Mouse (Mus musculus): ENCODE measurements around the gene Styx. TPM values are rescaled to one million over a fixed set of nuclear protein-coding genes. Genes with fewer than 3 reads are reported as not detected.
"Not testable (repeated sequence)": the region's sequence is repeated elsewhere in the genome, so short reads cannot be mapped to it uniquely, and the experiment has no call there.

Styx gene
- polyA plus RNA-seq, 1 experiment from 2014 or later, result 57.5 TPM

DNA sequence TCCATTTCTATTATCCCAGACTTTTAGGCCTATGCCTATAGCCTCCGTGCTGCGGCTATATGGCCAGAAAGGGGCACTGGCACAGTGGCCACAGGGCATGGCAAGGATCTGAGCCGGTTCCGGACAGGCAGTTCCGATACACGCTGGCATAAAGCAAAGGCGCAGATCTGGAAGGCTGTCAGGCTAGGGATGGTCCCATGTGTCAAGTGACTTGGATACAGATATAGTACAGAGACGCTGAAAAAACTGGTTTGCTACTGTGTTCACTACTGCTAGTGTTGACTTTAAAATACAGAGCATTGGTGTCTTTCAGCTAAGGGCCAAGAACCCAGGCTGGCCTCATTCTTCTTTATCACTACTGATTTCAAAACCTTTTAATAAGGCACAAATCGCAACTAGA is 106.1 kb downstream of the Styx start:
- WGBS, result 72% methylated on average over 9 of the region's 9 CpGs
- Histone ChIP-seq H3K4me3 (ENCODE audit: low read length) (no peak overlapping the region), H3K27ac (ENCODE audit: low read length) (peak overlapping the region; percentile 85), H3K4me1 (replicated peaks; ENCODE audit: control insufficient read depth, insufficient read depth, low read length) (peaks cover 17% of the 10 kb centered on the region), H3K4me2 (ENCODE audit: low read depth, low read length) (no peak overlapping the region), H3K36me3 (ENCODE audit: control insufficient read depth, insufficient read depth, low read length) (peaks cover 19% of the 10 kb centered on the region), H3K27me3 (ENCODE audit: control insufficient read depth, insufficient read depth, low read depth, low read length) (no peaks in the 10 kb centered on the region), H3K9me3 (ENCODE audit: control insufficient read depth, low read length) (no peaks in the 10 kb centered on the region), H3K9ac (ENCODE audit: low read length) (0 out of 2 replicates have a peak overlapping the region, but pooled peaks have one; percentile 4)
- no peak for ATAC-seq (ENCODE audit: low read depth)

DNA sequence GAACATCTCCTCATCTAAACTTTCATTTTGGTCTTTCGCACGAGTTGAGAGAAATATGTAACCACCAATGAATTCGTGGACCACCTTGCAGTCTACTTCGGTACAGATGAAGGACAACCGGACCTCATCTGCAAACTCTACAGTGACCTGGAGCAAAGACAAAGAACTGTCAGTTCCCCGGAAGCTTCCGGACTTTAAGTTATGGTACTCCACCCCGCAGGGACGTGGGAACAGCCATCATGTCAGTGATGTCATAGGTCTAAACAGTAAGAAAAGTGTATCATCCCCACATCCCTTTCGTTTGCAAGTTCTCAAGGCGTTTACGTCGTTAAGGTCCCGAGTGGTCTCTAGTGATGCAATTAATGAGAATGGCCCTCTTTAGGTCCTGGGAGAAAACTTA is 109.0 kb downstream of the Styx start:
- ATAC-seq (ENCODE audit: low read depth), result no peak
- H3K36me3 ChIP-seq (ENCODE audit: control insufficient read depth, insufficient read depth, low read length), result peaks cover 31% of the 10 kb centered on the region
- no peaks in the 10 kb centered on the region for H3K27me3 ChIP-seq (ENCODE audit: control insufficient read depth, insufficient read depth, low read depth, low read length)
- peaks cover 23% of the 10 kb centered on the region for H3K4me1 ChIP-seq (replicated peaks; ENCODE audit: control insufficient read depth, insufficient read depth, low read length)
- no peak overlapping the region for H3K4me3 ChIP-seq (ENCODE audit: low read length)
- 91% methylated on average over 14 of the region's 14 CpGs for WGBS
- no peak overlapping the region for H3K9ac ChIP-seq (ENCODE audit: low read length)
- no peak overlapping the region for H3K27ac ChIP-seq (ENCODE audit: low read length)
- H3K4me2 ChIP-seq (ENCODE audit: low read depth, low read length), result no peak overlapping the region
- H3K9me3 ChIP-seq (ENCODE audit: control insufficient read depth, low read length), result no peaks in the 10 kb centered on the region

DNA sequence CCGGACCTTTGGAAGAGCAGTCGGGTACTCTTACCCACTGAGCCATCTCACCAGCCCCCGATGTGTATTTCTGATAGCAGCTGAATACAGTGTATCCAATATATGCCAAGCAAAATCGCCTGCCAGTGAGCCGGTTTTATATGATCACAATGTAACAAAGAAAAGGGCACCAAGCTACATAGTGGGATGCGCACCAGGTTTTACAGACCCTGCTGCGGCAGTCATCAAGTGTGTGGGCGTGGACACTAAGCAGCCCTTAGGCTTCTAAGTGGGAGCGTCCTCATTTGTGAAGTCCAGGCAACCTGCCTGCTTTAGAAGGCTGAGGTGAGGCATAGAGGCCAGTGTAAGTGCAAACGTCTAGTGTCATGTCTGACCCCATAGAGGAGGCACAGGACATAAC is 109.6 kb downstream of the Styx start:
- Histone ChIP-seq H3K27ac (ENCODE audit: low read length) (no peak overlapping the region), H3K4me3 (ENCODE audit: low read length) (no peak overlapping the region), H3K9me3 (ENCODE audit: control insufficient read depth, low read length) (no peaks in the 10 kb centered on the region), H3K4me1 (replicated peaks; ENCODE audit: control insufficient read depth, insufficient read depth, low read length) (peaks cover 24% of the 10 kb centered on the region), H3K27me3 (ENCODE audit: control insufficient read depth, insufficient read depth, low read depth, low read length) (no peaks in the 10 kb centered on the region), H3K36me3 (ENCODE audit: control insufficient read depth, insufficient read depth, low read length) (peaks cover 32% of the 10 kb centered on the region), H3K4me2 (ENCODE audit: low read depth, low read length) (no peak overlapping the region), H3K9ac (ENCODE audit: low read length) (no peak overlapping the region)
- no peak for ATAC-seq (ENCODE audit: low read depth)
- 89% methylated on average over 10 of the region's 10 CpGs for WGBS

DNA sequence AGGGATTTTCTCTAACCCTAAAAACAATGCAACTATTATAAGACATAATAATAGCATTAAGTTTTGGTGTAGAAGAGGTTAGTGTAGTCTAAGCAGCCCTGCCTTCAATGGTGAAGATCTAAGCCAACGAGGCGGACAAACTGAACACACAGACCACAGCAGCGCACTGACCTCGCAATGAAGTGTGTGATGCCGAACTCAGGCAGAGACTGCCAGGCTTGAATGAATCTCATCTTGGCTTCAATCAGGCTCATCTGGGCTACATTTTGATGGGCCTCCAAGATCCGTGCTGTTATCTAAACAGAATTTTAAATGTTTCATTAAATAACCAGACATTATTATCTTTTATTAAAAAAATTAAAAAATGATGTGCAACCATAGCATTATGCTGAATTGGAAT is 111.1 kb downstream of the Styx start:
- peaks cover 38% of the 10 kb centered on the region for H3K36me3 ChIP-seq (ENCODE audit: control insufficient read depth, insufficient read depth, low read length)
- H3K9me3 ChIP-seq (ENCODE audit: control insufficient read depth, low read length), result no peaks in the 10 kb centered on the region
- WGBS, result 89% methylated on average over 6 of the region's 6 CpGs
- ATAC-seq (ENCODE audit: low read depth), result no peak
- no peaks in the 10 kb centered on the region for H3K27me3 ChIP-seq (ENCODE audit: control insufficient read depth, insufficient read depth, low read depth, low read length)
- no peak overlapping the region for H3K27ac ChIP-seq (ENCODE audit: low read length)
- no peak overlapping the region for H3K4me3 ChIP-seq (ENCODE audit: low read length)
- no peak overlapping the region for H3K9ac ChIP-seq (ENCODE audit: low read length)
- no peak overlapping the region for H3K4me2 ChIP-seq (ENCODE audit: low read depth, low read length)
- peaks cover 20% of the 10 kb centered on the region for H3K4me1 ChIP-seq (replicated peaks; ENCODE audit: control insufficient read depth, insufficient read depth, low read length)

DNA sequence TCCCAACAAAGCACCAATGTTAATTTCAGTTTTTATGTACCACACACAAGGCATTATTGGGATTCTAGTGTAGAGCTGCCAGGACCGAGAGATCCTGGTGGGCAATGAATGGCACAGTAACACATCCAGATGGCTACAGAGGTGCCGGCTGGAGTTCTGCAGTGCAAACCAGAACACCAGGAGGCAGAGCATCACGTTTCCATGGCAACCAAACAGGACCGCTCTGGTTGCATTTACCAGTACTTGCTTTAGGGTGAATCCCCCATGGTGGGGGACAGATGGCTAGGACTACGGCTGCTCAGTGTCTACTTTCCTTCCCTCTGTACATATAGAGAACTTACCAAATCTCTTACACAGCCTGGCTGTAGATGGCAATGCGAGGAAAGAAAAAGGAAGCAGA is 111.5 kb downstream of the Styx start:
- H3K27me3 ChIP-seq (ENCODE audit: control insufficient read depth, insufficient read depth, low read depth, low read length), result no peaks in the 10 kb centered on the region
- no peak overlapping the region for H3K4me2 ChIP-seq (ENCODE audit: low read depth, low read length)
- no peak overlapping the region for H3K9ac ChIP-seq (ENCODE audit: low read length)
- no peaks in the 10 kb centered on the region for H3K9me3 ChIP-seq (ENCODE audit: control insufficient read depth, low read length)
- no peak overlapping the region for H3K4me3 ChIP-seq (ENCODE audit: low read length)
- H3K36me3 ChIP-seq (ENCODE audit: control insufficient read depth, insufficient read depth, low read length), result peaks cover 43% of the 10 kb centered on the region
- ATAC-seq (ENCODE audit: low read depth), result no peak
- H3K27ac ChIP-seq (ENCODE audit: low read length), result no peak overlapping the region
- WGBS, result 75% methylated on average over 6 of the region's 6 CpGs
- H3K4me1 ChIP-seq (replicated peaks; ENCODE audit: control insufficient read depth, insufficient read depth, low read length), result peaks cover 18% of the 10 kb centered on the region

DNA sequence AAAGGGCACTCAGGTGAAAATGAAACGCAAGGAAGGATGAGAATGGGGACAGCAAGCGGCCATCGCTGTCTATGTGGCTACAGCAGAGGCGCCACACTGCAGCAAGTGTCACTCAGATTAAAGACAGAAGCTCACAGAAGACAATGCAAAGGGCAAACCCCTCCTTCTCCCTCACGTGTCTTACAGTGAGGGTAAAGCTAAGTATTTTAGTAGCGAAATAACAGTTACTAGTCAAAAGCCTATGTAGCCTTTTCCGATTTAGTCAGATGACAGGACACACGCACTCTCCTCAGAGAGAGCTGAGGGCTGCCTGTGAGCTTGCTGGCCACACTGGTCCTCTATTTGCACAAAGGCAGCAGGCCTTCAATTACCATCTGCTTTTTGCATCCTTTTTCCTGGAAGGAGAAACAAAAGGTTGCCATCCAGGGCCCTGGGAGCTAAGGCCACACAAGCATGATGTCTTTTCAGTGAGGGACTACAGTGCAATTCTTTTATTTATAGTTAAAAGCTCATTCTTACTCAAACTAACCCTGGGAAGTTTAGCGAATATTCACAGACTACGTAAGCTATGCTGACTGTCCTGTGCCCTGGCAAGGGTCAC is 112.1 kb downstream of the Styx start:
- peak overlapping the region; percentile 76 for H3K27ac ChIP-seq (ENCODE audit: low read length)
- no peaks in the 10 kb centered on the region for H3K9me3 ChIP-seq (ENCODE audit: control insufficient read depth, low read length)
- peaks cover 18% of the 10 kb centered on the region for H3K4me1 ChIP-seq (replicated peaks; ENCODE audit: control insufficient read depth, insufficient read depth, low read length)
- no peaks in the 10 kb centered on the region for H3K27me3 ChIP-seq (ENCODE audit: control insufficient read depth, insufficient read depth, low read depth, low read length)
- H3K36me3 ChIP-seq (ENCODE audit: control insufficient read depth, insufficient read depth, low read length), result peaks cover 49% of the 10 kb centered on the region
- 72% methylated on average over 10 of the region's 10 CpGs for WGBS
- H3K4me2 ChIP-seq (ENCODE audit: low read depth, low read length), result no peak overlapping the region
- no peak overlapping the region for H3K4me3 ChIP-seq (ENCODE audit: low read length)
- ATAC-seq (ENCODE audit: low read depth), result no peak
- peak overlapping the region; percentile 49; the same call in 1 of the 2 replicates for H3K9ac ChIP-seq (ENCODE audit: low read length)

DNA sequence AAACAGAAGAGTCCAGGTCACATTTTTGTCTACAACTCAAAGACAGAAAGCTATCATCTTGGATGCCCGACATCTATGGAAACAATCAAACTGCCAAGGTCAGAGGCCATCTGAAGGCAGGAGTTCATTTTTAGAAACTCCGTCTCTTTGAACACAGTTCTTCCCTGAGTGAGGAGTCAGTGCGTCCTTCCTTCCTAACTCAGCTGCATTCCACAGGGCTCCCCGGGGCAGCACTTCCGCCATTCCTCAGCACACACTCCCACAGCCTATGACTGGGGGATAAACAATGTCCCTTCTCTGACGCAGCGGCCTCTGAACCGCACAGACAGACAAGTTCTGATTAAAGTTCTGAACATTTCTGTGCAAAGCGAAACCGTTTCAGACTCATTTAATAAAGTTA is 112.7 kb downstream of the Styx start:
- Histone ChIP-seq H3K4me2 (ENCODE audit: low read depth, low read length) (no peak overlapping the region), H3K27ac (ENCODE audit: low read length) (peak overlapping the region; percentile 76)
- ATAC-seq (ENCODE audit: low read depth), result peak; percentile 96

DNA sequence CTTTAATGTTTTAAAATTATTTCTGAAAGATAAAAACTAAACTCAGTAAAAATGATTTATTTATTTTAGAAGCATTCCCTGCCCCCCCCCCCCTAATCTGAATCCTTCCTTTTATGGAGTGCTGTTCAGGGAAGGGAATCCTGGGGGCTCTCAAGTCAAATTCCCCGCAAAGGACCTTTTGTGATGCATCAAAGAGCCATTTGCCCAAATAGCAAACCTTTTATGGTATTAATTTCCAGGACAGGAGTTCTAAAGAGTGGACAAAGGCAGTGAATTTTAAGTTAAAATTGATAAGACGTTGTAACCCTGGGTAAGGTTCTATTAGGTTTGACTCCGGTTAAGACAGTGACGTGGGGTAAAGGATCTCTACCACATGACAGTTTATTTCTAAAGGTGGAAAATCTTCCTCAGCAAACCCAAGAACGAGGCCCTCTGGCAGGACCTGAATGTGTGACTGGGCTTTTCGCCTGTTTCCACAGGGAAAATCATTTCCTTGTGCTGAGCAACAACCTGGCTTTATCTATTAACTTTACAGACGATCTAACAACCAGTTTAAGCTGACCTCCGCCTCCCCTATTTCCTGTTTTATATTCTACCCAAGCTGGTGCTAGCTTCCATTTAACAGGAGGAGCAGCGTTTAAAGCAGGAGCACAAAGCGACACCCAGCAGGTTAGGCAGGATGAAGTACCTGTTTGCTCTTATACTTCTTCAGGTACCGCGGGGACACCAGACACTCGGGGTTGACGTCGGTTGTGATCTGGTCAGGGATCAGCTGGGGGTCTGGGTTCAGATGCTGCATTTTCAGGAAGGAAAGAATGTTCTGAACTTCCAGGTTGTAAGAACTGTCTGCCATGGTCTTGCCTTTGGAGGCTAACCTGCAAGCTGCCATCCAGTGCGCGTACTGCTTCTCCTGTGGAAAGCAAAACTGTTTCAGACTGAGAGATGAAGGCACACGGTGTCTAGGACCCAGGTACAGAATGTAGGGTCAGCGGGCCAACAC is 113.4 kb downstream of the Styx start:
- Histone ChIP-seq H3K27ac (ENCODE audit: low read length) (peak overlapping the region; percentile 76), H3K4me1 (replicated peaks; ENCODE audit: control insufficient read depth, insufficient read depth, low read length) (peaks cover 18% of the 10 kb centered on the region), H3K9me3 (ENCODE audit: control insufficient read depth, low read length) (no peaks in the 10 kb centered on the region; the same call in 1 of the 2 replicates), H3K36me3 (ENCODE audit: control insufficient read depth, insufficient read depth, low read length) (peaks cover 56% of the 10 kb centered on the region), H3K27me3 (ENCODE audit: control insufficient read depth, insufficient read depth, low read depth, low read length) (no peaks in the 10 kb centered on the region), H3K9ac (ENCODE audit: low read length) (peak overlapping the region; percentile 29; the same call in 1 of the 2 replicates), H3K4me2 (ENCODE audit: low read depth, low read length) (no peak overlapping the region), H3K4me3 (ENCODE audit: low read length) (no peak overlapping the region)
- 53% methylated on average over 19 of the region's 19 CpGs for WGBS
- peak; percentile 35 for ATAC-seq (ENCODE audit: low read depth)

More for the DNA sequence above, 112.7 kb downstream of the Styx start:
- no peak overlapping the region for H3K4me3 ChIP-seq (ENCODE audit: low read length)
- peak overlapping the region; percentile 49; the same call in 1 of the 2 replicates for H3K9ac ChIP-seq (ENCODE audit: low read length)
- WGBS, result 9% methylated on average over 10 of the region's 10 CpGs
- H3K4me1 ChIP-seq (replicated peaks; ENCODE audit: control insufficient read depth, insufficient read depth, low read length), result peaks cover 18% of the 10 kb centered on the region
- H3K9me3 ChIP-seq (ENCODE audit: control insufficient read depth, low read length), result no peaks in the 10 kb centered on the region
- peaks cover 50% of the 10 kb centered on the region for H3K36me3 ChIP-seq (ENCODE audit: control insufficient read depth, insufficient read depth, low read length)
- H3K27me3 ChIP-seq (ENCODE audit: control insufficient read depth, insufficient read depth, low read depth, low read length), result no peaks in the 10 kb centered on the region

DNA sequence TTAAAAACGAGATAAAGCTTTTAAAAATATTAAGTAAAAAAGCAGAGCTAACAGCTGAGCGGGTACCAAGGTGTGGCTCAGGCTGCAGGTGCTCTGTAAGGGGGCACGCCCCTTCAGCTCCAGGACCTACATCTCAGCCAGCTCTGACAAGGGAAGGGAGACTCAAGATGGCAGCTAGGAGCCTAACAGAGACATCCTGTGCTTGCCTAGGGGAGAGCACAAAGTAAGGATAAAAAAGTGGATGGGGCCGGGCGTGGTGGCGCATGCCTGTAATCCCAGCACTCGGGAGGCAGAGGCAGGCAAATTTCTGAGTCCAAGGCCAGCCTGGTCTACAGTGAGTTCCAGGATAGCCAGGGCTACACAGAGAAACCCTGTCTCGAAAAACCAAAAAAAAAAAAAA is 115.5 kb downstream of the Styx start:
- not testable (repeated sequence) for H3K27me3 ChIP-seq (ENCODE audit: control insufficient read depth, insufficient read depth, low read depth, low read length); ATAC-seq (ENCODE audit: low read depth); H3K4me2 ChIP-seq (ENCODE audit: low read depth, low read length); H3K4me3 ChIP-seq (ENCODE audit: low read length); H3K9me3 ChIP-seq (ENCODE audit: control insufficient read depth, low read length); H3K27ac ChIP-seq (ENCODE audit: low read length); H3K9ac ChIP-seq (ENCODE audit: low read length)
- Histone ChIP-seq H3K36me3 (ENCODE audit: control insufficient read depth, insufficient read depth, low read length) (peaks cover 60% of the 10 kb centered on the region), H3K4me1 (replicated peaks; ENCODE audit: control insufficient read depth, insufficient read depth, low read length) (peaks cover 18% of the 10 kb centered on the region)
- 81% methylated on average over 8 of the region's 8 CpGs for WGBS

Data from lung, embryonic 16.5 days (tissue).